Mouse (Mus musculus) T-cell, adult 66 days (primary cell): Measurements from ENCODE around the gene Gm5152. TPM values are rescaled to one million over a fixed set of nuclear protein-coding genes. Genes with fewer than 3 reads are reported as not detected.

Experiments used
- total RNA-seq, 2 experiments: library from RNA; stranded (reverse); gene quantifications; 3 replicates in 1 of 2; 4 replicates in 1 of 2; pipeline ENCODE4 v1.2.4; 2023

Gm5152 gene
- total RNA-seq: not detected

GRCm38 (mm10) chr5:10246426-10246825 lies at the start of gene Gm5152:
Gene Gm5152, minus strand, starts transcription at chr5:10246526.

